Mouse (Mus musculus): ENCODE measurements around the gene Akt1s1.

- TF ChIP-seq CTCF (IDR thresholded peaks at IDR 0.05; ENCODE audit: low read depth) (no peak), EP300 (IDR thresholded peaks at IDR 0.05; ENCODE audit: low read depth) (no peak)
Measured at GRCm38 (mm10) chr7:44819863-44820262, 28.9 kb upstream of the Akt1s1 start.

All from heart, postnatal 0 days (tissue).